Mouse (Mus musculus): Measurements from ENCODE around the gene Ralb.

- TF ChIP-seq CTCF (IDR thresholded peaks at IDR 0.05; ENCODE audit: borderline replicate concordance, insufficient read depth, low read length) (no peak), POLR2A (IDR thresholded peaks at IDR 0.05; ENCODE audit: low read depth, low read length) (no peak)
Measured at GRCm38 (mm10) chr1:119471793-119472396, 32.7 kb downstream of the Ralb start.
